Mouse (Mus musculus) erythroblast, embryonic 14.5 days (primary cell): Measurements from ENCODE around the gene Kcna7. TPM values are rescaled to one million over a fixed set of nuclear protein-coding genes. Genes with fewer than 3 reads are reported as not detected.
A peak's percentile ranks its signal among the peaks of the same experiment; 100 is the strongest.

Source experiments
- H3K27me3 ChIP-seq: 2 replicates; pipeline ENCODE4 v1.6.1; 2012; ENCODE audit warnings: inconsistent platforms; ENCODE audit not compliant: control insufficient read depth
- H3K36me3 ChIP-seq: 2 replicates; pipeline ENCODE4 v1.6.1; 2012; ENCODE audit warnings: mild to moderate bottlenecking, inconsistent platforms; ENCODE audit not compliant: control insufficient read depth
- H3K4me1 ChIP-seq: 2 replicates; pipeline ENCODE4 v1.6.1; 2012; ENCODE audit warnings: inconsistent platforms; ENCODE audit not compliant: control insufficient read depth
- H3K4me3 ChIP-seq: replicated peaks from 2 replicates; pipeline ENCODE3; 2012; ENCODE audit warnings: moderate library complexity, mild to moderate bottlenecking, inconsistent platforms
- H3K9me3 ChIP-seq: 2 replicates; pipeline ENCODE4 v1.6.1; 2012; ENCODE audit warnings: low read length, inconsistent platforms, mixed read lengths; ENCODE audit not compliant: control insufficient read depth
- GATA1 ChIP-seq: IDR thresholded peaks from 2 replicates; pipeline ENCODE4 v1.6.1; 2012; ENCODE audit warnings: low read length, inconsistent platforms, mixed read lengths
- TAL1 ChIP-seq: IDR thresholded peaks from 3 replicates; pipeline ENCODE4 v1.6.1; 2012; ENCODE audit warnings: low read length, inconsistent platforms, mixed read lengths
- polyA plus RNA-seq: library from polyadenylated mRNA; stranded (reverse); fragments of >175 nt; gene quantifications from 2 replicates; pipeline ENCODE4 v1.2.3, GENCODE M21; 2012

The Kcna7 gene
- polyA plus RNA-seq, 1 experiment, result not detected

DNA sequence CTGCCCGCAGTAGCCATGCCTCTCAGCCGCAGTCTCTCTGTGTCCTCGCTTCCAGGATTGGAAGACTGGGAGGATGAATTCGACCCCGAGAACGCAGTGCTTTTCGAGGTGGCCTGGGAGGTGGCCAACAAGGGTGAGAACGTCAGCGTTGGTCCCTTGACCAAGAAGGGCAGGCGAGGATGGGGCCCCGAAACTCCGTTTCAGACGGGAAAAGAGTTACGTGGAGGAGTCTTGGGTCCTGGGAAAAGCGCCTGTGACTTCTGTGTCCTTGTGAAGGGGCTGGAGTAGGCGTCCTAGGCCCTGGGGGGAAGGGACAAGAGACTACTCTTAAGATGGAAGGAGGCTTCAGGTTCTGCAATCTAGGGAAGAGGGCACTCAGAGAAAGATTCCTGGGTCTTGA, 29.6 kb downstream of the Kcna7 start:
- H3K4me1 ChIP-seq, result peaks cover 50% of the 10 kb centered on the region
- H3K27me3 ChIP-seq, result peaks cover 11% of the 10 kb centered on the region
- H3K4me3 ChIP-seq, result peak overlapping the region; percentile 85
- peaks cover 28% of the 10 kb centered on the region for H3K36me3 ChIP-seq
- no peaks in the 10 kb centered on the region for H3K9me3 ChIP-seq
- TF ChIP-seq GATA1 (no peak), TAL1 (no peak)

DNA sequence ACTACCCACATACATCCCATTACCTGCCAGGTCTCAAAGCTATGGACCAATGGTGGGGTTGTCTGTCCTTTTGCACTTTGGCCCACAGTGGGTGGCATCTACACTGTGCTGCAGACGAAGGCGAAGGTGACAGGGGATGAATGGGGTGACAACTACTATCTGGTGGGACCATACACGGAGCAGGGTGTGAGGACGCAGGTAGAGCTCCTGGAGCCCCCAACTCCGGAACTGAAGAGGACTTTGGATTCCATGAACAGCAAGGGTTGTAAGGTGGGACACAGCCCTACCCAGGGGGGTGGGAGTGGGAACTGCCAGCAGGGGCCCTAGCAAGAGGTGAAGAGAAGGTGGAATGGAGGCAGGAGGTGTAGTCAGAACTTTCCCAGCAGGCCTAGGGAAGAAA, 31.0 kb downstream of the Kcna7 start:
- peaks cover 36% of the 10 kb centered on the region for H3K4me1 ChIP-seq
- H3K9me3 ChIP-seq, result no peaks in the 10 kb centered on the region
- H3K4me3 ChIP-seq, result no peak overlapping the region
- peaks cover 14% of the 10 kb centered on the region for H3K36me3 ChIP-seq
- TF ChIP-seq GATA1 (no peak), TAL1 (no peak)
- peaks cover 11% of the 10 kb centered on the region for H3K27me3 ChIP-seq

DNA sequence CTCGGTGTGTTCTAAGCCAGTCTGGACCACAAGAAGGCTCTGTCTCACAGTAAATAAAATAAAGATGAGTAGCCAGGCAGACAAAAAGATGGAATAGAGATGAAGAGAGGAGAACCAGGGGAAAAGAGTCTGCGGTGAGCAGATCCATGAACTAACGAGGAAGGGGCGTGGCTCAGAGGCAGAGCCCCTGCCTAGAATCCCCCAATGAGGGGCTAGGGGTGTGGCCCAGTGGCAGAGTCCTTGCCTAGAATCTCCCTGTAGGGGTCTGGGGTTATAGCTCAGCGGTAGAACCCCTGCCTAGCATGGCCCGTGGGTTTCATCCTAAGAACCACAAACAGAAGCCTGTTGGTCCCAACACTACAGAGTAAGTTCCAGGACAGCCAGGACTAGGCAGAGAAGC, 31.6 kb downstream of the Kcna7 start:
- H3K36me3 ChIP-seq, result peaks cover 8% of the 10 kb centered on the region
- peaks cover 35% of the 10 kb centered on the region for H3K4me1 ChIP-seq
- H3K9me3 ChIP-seq, result no peaks in the 10 kb centered on the region

DNA sequence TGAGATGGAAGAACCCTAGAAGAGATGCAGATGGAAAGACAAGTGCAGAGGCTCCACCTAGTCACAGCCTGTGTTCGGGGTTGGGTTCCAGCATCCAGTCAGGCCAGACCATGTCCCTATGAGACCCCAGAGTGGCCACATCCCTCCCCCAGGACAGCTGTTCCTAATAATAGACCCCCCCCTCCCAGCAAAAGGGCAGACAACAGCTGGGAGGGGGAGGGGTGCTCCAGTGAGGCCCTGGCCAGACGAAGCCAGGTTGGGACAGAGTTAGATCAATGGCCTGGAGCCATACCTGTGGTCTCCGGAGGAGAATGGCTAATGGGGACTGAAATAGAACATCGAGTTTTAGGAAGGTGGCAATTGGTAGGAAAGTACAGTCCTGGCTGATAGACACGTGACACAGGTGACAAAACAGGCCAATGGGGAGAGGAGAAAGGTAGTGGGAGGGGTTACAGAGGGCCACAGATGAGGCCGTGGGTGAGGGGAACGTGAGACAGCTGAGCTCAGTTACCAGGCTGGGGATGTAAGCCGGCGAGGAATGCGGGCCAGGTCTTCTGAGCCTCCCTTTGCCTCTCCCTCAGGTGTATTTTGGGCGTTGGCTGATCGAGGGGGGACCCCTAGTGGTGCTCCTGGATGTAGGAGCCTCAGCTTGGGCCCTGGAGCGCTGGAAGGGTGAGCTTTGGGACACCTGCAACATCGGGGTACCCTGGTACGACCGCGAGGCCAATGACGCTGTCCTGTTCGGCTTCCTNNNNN, 32.2 kb downstream of the Kcna7 start, which contains the start of gene Ruvbl2:
TSS of gene Ruvbl2 (minus strand) at position 576 of the 756 bp plus-strand sequence.
- Histone ChIP-seq H3K4me1 (peaks cover 31% of the 10 kb centered on the region), H3K27me3 (peaks cover 11% of the 10 kb centered on the region), H3K4me3 (no peak within 1 kb of the TSS), H3K36me3 (peaks cover 2% of the 10 kb centered on the region), H3K9me3 (no peaks in the 10 kb centered on the region)
- TF ChIP-seq TAL1 (no peak), GATA1 (no peak)

More for the DNA sequence above, 31.6 kb downstream of the Kcna7 start:
- Histone ChIP-seq H3K27me3 (peaks cover 11% of the 10 kb centered on the region), H3K4me3 (no peak overlapping the region)
- TF ChIP-seq GATA1 (no peak), TAL1 (no peak)

DNA sequence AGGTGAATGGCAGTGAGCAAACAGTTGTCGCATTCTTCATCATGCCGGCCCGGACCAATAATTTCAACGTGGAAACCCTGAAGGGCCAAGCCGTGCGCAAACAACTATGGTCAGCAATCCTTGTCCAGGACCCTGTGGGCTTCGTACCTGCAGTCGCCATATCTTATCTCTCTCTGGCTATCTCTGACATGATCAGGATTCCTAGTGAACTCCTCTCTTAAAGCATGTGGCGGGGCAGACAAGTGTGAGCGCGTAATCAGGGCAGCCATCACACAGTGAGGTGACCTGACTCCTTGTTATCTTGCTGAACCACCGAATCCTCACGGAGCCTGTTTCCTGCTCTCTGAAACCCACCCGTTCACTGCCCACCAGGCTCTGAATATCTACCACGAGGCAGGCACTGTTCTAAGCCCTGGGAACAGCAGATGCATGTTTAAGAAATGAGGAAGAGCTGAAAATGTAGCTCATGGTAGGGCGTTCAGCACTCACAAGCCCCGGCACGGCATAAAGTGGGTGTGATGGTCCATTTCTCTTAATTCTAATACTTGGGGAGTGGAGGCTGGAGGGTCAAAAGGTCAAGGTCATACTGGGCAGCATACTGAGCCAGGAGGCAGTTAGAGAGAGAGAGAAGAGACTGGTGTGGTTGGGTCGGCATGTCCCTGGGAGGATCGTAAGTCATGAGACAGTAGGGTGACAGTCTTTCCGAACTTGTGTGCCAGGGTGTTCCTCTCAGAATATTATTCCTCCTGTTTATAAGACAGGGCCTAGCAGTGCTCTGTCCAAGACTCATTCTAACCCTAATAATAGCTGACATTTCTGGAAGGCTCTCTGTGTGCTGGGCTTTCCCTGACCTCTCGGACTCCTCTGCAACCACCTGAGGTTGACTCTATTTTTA, 38.3 kb downstream of the Kcna7 start:
- no peaks in the 10 kb centered on the region for H3K9me3 ChIP-seq
- H3K27me3 ChIP-seq, result no peaks in the 10 kb centered on the region
- TF ChIP-seq TAL1 (no peak), GATA1 (no peak)
- no peak overlapping the region for H3K4me3 ChIP-seq
- peaks cover 12% of the 10 kb centered on the region for H3K4me1 ChIP-seq
- H3K36me3 ChIP-seq, result no peaks in the 10 kb centered on the region

DNA sequence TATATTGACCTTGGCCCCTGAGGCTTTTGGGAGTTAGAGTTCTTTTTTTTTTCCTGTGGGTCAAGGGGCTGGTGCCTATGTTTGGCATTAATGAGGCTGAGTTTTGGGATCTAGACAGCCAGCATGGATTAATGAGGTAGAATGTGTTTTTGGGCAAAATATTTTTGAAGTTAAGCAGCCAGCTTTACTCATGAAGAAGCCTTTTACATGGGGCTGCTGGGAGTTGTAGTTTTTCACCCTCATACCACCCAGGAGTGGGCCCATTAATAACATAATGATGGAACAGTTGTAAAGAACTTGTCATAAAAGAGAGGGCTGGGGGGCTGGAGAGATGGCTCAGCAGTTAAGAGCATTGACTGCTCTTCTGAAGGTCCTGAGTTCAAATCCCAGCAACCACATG, 41.1 kb downstream of the Kcna7 start:
- peaks cover 23% of the 10 kb centered on the region for H3K4me1 ChIP-seq
- H3K36me3 ChIP-seq, result no peaks in the 10 kb centered on the region
- no peak overlapping the region for H3K4me3 ChIP-seq
- H3K27me3 ChIP-seq, result no peaks in the 10 kb centered on the region
- no peaks in the 10 kb centered on the region for H3K9me3 ChIP-seq
- TF ChIP-seq TAL1 (no peak), GATA1 (no peak)

DNA sequence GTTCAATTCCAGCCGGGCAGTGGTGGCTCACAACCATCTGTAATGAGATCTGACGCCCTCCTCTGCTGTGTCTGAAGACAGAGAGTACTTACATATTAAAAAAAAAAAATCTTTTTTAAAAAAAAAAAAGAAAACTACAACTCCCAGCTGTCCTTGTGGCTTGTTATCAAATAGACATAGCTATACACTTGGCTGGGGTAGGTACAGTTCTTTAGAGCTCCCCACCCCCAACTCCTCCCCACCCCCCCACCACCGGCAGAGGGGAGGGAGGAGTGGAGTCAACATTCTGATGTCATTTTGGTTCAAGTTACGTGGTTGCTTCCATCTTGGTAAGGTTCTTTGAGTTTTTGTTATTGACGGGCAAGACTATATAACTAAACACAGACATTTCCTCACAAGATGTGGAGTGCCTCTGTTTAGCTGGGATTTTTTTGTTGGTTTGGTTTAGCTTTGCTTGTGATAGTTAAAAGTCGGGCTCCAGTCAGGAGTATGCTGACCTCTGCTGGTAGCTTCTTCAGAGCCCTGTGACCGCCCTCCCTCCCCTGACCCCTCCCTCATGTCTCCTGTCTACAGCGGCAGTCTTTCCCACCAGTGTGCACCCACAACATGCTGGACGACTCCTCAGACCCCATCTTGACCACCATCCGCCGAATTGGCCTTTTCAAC, 42.0 kb downstream of the Kcna7 start:
- H3K36me3 ChIP-seq, result no peaks in the 10 kb centered on the region
- TF ChIP-seq TAL1, result no peak
- no peak for TF ChIP-seq GATA1
- H3K9me3 ChIP-seq, result no peaks in the 10 kb centered on the region
- H3K27me3 ChIP-seq, result no peaks in the 10 kb centered on the region
- H3K4me3 ChIP-seq, result peak overlapping the region; percentile 44
- H3K4me1 ChIP-seq, result peaks cover 30% of the 10 kb centered on the region

DNA sequence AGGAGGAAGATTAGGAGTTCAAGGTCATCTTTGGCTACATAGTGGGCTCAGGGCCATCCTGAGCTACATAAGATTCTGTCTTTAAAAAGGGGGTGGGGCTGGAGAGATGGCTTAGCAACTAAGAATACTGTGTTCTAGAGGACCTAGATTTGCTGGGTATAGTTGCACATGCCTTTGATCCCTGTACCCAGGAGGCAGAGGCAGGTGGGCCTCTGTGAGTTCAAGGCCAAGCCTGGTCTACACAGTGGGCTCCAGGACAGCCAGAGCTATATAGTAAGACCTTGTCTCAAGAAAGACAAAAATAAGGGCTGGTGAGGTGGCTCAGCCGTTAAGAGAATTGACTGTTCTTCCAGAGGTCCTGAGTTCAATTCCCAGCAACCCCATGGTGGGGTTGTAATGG, 44.5 kb downstream of the Kcna7 start:
- no peak for TF ChIP-seq TAL1
- no peak for TF ChIP-seq GATA1
- H3K4me1 ChIP-seq, result peaks cover 34% of the 10 kb centered on the region
- H3K4me3 ChIP-seq, result no peak overlapping the region
- H3K9me3 ChIP-seq, result no peaks in the 10 kb centered on the region
- H3K27me3 ChIP-seq, result no peaks in the 10 kb centered on the region; the same call in 1 of the 2 replicates
- H3K36me3 ChIP-seq, result peaks cover 8% of the 10 kb centered on the region
